Mouse (Mus musculus): Measurements from ENCODE around the gene Zan.

DNA sequence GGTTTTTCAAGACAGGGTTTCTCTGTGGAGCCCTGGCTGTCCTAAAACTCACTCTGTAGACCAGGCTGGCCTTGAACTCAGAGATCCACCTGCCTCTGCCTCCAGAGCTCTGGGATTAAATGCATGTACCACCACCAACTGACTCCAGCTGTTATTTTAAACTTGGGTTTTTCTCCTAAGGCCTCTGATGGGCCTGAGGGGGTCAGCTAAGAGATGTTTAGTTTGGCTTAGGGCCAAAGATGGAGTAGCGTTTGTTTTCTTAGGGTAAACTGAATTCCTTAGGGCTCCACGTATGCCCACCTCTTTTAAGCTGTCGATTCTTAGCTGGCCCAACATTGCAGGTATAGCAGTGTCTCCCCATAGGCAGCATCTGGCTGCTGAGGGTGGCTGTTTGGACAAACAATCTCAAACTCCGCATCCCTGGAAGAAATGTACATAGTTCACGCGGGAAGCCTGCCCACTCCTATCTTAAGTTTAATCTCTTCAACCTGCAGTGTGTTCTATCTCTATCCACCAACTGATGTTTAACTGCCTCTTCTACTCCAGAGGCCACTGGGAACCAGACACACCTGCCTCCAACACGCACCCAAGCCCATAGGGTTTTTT lies 134.4 kb downstream of the Zan start:
- no peak for TF ChIP-seq CTCF (IDR thresholded peaks at IDR 0.05; ENCODE audit: control insufficient read depth, insufficient read depth, low read length)
- no peak for TF ChIP-seq POLR2A (IDR thresholded peaks at IDR 0.05; ENCODE audit: borderline replicate concordance, control insufficient read depth, low read depth, low read length)
